Mouse (Mus musculus): ENCODE data around the gene Serbp1.

GRCm38 (mm10) chr6:67217846-67218245 lies 20.1 kb upstream of the Serbp1 start:
- TF ChIP-seq EP300 (IDR thresholded peaks at IDR 0.05; ENCODE audit: low read depth): no peak
- TF ChIP-seq CTCF (IDR thresholded peaks at IDR 0.05; ENCODE audit: low read depth): no peak
